Mouse (Mus musculus) skeletal muscle tissue, adult 2 months (tissue): ENCODE data around the gene Hrh3.
A peak's percentile ranks its signal among the peaks of the same experiment; 100 is the strongest.

Experiments
- DNase-seq: peaks from one replicate; pipeline ENCODE4 v3.0.0-alpha.2; 2012; ENCODE audit warnings: low read depth, low spot score

The Hrh3 gene

DNA sequence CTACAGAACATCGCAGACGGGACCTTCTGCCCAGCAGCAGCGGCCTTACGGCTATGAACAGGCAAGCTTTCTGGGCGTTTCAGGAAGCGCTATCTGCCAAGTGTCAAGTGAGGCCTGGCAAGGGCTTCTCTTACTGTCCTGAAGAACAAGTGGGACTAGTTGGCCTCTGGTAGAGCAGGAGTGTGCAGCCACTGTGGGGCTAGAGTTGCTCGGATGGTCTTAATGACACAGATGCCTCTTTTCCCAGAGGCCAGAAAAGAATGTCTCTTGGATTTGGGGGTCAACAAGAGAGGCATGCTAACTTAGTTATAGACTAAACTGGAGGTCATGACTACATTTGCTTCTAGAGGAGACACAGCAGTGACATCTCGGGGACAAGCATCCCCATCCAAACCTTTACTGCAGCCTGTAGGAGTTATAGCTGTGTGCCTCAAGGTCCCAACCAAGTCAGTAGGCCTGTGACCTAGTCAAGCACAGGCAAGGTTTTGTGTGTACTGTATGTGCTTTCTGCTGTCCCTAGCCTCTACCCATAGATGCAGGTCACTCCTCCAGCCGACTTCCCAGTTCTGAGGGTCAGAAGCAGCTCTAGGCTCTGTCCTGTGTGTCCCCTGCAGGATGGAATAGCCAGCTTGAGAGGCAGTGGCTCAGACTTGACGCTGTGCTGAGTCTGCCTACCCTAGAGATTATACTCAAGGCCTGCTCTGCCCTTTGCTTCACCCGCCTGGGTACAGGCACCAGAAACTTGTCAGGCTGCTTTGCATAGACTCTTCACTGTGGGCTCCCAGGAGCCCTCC is 40.8 kb downstream of the Hrh3 start:
- DNase-seq: no peak

DNA sequence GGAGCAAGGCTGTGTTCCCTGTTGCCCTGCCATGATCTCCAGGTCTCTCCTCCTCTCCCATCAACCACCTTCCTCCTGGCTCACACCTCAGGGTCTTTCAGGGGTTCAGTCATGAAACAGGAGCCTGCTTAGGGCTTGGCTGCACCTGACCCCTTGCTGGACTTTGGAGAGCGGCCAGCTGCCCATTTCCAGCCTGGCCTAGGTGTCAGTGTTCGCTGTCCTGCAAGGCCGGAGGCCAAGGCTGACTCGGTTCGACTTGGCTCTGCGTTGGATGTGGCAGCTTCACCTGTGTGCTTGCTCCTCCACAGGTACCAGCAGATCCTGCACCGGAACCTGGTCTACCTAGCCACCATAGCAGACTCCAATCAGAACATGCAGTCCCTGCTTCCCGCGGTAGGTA is 51.3 kb downstream of the Hrh3 start:
- DNase-seq: no peak

DNA sequence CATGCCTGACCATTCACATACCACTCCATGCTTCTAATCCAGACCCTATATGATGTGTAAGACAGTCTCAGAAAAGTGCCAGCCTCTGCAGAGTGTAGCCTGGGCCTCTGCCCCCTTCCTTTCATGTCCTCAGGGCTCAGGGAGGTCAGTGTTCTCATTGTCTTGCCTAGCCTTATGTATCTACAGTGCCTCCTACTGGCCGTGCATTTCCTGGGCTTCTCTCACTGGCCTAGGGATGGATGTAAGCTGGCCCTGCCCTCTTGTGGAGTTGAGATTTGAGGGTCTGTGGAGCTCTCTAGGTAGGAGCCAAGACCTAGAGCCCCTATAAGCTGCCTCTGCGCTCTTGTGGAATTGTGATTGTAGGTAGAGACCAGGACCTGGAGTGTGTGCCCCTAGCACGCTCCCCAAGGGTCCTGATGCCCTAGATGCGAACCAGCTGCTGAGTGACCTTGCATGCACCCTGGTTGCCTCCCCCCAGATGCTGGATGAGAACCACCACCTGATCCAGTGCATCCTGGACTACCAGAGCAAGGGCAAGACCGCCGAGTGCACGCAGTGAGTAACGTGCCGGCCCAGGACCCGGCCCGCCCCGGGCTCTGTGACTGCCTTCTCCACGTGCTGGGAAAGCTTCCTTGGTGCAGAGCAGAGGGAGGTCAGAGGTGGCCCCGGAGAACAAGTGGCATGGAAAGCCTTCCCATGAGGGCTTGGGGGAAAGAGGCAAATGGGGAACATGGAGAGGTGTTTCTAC is 52.1 kb downstream of the Hrh3 start:
- DNase-seq: no peak

DNA sequence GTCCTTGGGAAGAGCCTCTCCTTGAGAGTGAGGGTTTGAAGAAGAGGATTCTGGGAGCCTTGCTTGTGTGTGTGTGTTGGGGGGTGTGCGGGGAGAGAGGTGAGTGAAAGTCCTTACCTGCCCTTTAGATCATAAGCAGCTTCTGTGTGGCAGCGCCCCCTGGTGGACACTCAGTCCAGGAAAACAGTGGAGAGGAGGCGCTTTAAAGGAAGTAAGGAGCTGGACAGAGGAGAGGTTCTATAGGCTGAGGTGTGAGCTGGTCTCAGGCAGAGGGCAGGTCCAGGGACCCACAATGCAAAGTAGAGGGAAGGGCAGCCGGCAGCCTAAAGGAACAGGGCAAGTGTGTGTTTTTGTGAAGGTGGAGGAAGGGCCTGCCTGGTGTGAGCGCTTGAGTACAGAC is 53.3 kb downstream of the Hrh3 start:
- peak; percentile 68 for DNase-seq
